Mouse (Mus musculus) heart, postnatal 25 days (tissue): ENCODE measurements around the gene Slc30a7. TPM values are rescaled to one million over a fixed set of nuclear protein-coding genes. Genes with fewer than 3 reads are reported as not detected.

Experiments
- DNase-seq: peaks from one replicate; pipeline ENCODE4 v3.0.0; 2022; ENCODE audit warnings: low spot score
- intact Hi-C: fragments of 180-260 bp; cut with DNase I; formaldehyde crosslinking; loops from one replicate; pipeline ENCODE4 v1.15.1; 2025
- total RNA-seq, 2 experiments: library from RNA; stranded (reverse); gene quantifications; 2 replicates each; pipeline ENCODE4 v1.2.3; 2021

Slc30a7 gene
- 10 to 100 TPM; 14.9 to 18.7 TPM for total RNA-seq

DNA sequence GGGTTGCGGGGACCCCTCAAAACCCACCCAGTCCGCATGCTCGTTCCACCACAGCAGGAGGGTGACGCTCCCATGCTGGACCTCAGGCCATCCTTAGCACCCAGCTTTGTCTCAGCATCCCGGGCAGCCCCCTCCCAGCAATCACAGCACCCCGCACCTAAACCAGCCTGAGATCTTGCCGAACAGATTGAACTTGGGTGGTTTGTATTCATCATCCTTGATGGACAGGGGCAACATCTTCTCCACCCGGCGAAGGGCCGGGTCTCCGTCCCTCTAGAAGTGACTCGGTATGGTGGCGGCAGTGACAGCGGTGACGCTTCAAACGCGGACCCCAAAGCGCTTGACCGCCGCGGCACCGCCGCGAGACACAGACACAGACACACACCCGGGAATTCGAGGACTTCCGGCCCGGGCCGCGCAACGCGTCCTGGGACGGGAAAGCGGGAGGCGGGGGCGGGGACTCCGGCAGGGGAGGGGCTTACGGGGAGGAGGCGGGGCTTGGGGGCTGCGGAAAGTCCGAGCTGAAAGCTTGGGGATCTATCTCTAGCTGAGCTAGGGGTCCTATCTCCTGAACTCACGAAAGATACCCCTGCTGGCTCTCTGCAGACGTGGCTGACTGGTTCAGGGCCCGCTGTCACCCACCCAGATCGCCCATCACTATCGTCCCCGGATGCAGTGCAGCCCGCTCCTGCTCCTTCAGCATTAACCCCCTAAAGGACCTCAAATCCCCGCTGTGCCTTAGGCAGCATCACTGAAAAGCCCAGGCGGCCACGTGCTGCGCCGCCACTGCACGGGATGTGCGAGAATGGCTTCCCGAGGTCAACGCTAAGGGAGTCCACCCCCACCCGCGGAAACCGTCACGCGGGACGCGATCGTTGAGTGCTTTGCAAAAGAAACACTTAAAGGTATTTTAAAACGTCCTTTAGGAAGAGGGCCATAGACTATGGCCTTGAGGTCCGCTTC lies at the start of gene Slc30a7, which contains the start of gene Extl2:
Gene Slc30a7 (minus strand): TSS at position 429 of the 963 bp plus-strand sequence.
Gene Extl2 (plus strand): TSS at position 485 of the 963 bp plus-strand sequence.
- peak; percentile 71 for DNase-seq
- intact Hi-C loops, result loop anchor here (5.0 to 10.0 kb wide), 2 partner anchors 415 to 588 kb away; partner anchors contain the start of genes Cdc14a and Sass6

DNA sequence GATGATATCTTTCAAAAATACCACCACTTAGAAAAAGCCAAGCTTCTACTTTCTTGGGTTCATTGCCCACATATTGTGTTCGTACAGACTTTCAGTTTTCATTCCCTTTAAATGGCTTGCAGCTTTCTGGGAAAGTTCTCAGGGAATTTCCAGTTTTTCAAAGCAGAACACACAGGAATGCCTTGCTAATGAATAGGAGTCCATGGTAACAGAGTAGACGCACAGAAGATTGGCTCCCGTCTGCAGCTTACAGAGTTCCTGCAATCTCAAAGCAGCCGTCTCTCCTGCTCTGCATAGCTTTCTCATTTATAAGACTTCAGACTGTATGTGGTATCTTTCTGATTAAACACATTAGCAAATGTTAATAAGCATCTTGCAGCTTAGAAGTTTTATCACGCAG lies 39.8 kb upstream of the Slc30a7 start:
- intact Hi-C loops, result no loop called here

DNA sequence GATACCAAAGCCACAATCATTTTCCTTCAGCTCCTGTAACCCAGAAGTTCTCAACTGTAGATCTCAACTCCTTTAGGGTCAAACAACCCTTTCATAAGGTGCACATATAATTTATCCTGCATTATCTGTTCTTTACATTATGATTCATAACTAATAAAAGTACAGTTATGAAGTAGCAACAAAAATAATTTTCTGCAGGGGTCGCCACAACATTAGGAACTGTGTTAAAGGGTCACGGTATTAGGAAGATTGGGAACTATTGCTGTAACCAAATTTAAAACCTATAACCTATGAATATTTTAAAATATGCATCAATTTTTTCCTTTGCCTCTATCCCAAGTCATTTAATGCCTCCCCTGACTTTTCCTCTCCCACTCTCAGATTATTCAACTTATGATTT lies 38.8 kb upstream of the Slc30a7 start:
- intact Hi-C loops, result no loop called here
- DNase-seq, result no peak

More for the DNA sequence above, 39.8 kb upstream of the Slc30a7 start:
- no peak for DNase-seq

DNA sequence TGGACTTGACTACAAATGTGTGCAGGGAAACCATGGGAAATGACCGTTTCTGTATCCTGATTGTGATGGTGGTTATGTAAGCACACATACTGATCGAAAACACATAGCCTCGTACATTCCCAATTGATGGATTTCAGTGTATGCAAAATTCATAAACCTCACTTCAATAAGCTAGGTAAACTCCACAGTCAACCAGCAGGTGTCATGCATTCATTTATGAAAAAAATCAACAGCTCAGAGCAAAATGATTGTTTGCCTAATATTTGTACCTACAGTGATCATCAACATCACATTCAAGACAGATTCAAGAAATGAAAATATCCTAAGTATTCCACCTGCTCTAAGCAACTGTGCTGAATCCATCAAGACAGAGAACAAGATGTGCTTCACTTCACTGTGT lies 33.6 kb upstream of the Slc30a7 start:
- no peak for DNase-seq
- intact Hi-C loops, result no loop called here

DNA sequence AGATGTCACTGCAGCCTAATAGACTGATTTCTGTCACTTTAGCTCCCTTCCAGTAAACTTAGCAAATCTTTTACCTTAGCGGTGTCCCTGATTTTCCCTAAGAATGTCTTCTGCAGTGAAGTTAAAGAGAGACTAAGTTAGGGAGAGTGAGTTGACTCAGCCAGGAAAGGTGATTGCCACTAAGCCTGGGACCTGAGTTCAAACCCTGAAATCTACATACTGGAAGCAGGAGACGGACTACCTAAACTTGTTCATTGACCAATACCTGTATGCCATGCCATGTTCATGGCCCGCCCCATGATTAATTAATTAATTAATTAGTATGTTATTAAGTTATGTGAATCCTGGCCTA lies 26.6 kb upstream of the Slc30a7 start:
- intact Hi-C loops, result loop anchor here (1.0 to 10.0 kb wide), 3 partner anchors 293 to 721 kb away; no protein-coding TSS in a partner anchor
- no peak for DNase-seq

DNA sequence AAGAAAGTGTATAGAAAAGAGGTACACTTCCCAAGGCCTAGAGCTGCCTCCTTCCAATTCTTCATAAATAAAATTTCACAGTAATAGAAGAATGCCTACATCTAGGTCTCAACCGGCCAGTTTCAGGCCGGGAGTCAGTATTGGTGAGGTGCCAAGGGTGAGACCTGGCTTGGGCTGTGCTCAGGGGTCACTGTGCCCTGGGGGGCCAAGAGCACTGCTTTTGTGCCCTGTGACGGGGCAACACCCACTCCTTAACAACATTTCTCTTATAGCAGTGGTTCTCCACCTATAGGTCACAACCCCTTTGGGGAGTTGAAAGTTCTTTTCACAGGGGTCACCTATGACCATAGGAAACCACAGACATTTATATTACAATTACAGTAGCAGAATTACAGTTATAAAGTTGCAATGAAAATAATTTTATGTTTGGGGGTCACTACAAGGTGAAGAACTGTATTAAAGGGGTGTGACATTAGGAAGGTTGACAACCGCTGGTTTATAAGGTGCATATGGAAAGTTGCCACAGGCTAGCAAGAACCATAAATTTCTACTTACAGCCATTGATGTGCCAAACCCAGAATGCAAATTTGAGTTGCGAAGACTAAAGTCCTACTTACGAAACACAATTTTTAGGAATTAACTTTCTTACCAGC lies 26.1 kb upstream of the Slc30a7 start:
- intact Hi-C loops, result loop anchor here (5.0 to 10.0 kb wide), 2 partner anchors 464 to 721 kb away; no protein-coding TSS in a partner anchor
- DNase-seq, result no peak

DNA sequence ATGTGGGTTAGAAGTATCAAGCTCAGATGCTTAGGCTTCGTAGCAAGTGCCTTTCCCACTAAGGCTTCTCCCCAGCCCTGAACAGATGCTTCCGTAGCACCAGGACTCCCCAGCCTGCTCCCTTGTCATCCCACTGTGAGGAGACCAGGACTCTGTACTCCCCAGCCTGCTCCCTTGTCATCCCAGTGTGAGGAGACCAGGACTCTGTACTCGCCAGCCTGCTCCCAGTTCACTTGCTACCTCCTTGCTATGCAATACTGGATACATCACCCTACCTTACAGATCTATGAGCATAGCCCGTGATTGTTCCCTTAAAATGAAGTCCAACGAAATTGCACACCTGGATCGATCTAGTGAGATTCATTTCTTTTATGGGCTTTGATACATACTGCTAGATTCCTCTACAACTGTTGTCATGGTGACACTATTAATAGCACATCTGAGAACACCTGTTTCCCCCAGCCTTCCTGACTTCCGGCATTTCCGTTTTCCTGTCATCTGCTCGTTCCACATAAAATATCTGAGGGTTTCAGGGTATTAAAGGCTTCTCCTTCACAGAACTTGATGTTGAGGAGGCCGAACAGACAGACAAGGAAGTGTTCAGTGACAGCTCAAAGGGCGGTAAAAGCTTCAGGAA lies 23.1 kb upstream of the Slc30a7 start:
- DNase-seq, result no peak
- intact Hi-C loops, result loop anchor here (5.0 to 10.0 kb wide), 2 partner anchors 467 to 725 kb away; no protein-coding TSS in a partner anchor

DNA sequence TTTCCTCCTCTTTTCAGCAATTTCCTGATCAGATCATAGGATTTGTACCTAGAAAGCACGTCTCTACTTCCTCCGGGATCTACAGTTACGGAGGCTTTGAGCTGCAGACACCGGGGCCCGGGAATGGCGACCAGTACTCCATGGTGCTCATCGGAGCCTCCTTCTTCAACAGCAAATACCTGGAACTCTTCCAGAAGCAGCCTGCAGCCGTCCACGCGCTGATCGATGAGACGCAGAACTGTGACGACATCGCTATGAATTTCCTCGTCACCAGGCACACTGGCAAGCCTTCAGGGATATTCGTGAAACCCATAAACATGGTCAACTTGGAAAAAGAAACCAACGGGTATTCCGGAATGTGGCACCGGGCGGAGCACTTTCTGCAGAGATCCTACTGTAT lies 19.8 kb upstream of the Slc30a7 start:
- intact Hi-C loops, result no loop called here
- no peak for DNase-seq

DNA sequence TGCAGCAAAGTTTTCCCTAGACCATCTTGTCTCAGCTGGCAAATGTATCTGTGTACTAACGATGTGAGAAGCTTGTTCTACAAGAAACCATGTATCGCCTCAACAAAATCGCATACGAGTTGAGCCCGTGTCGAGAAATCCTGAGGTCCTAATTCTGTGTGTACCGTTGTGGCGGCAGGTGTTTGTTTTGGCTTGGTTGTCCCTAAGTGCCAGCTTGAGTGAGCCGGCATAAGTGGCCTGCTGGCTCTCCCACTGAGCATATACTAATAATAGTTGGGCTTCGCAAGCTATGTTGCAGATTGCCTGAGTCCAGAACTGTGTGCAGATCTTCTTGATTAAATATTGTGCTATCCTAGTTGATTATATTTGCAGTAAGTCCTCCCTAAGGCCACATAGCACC lies 18.5 kb upstream of the Slc30a7 start:
- intact Hi-C loops, result no loop called here
- DNase-seq, result no peak

DNA sequence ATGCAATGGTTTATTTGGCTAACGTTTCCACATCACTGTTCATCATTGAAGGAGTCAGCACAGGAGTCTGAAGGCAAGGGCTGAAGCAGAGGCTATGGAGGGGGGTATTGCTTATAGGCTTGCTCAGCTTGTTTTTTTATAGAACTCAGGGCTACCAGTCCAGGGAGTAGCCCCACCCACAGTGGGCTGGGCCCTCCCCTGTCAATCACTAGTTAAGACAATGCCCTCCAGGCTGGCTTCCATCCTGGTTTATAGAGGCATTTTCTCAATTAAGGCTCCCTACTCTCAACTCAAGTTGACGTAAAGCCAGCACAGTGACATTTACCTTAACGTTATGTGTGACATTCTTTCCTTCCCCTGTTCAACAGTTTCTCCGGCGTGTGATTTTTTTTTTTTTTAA lies 17.5 kb upstream of the Slc30a7 start:
- intact Hi-C loops, result no loop called here
- no peak for DNase-seq

DNA sequence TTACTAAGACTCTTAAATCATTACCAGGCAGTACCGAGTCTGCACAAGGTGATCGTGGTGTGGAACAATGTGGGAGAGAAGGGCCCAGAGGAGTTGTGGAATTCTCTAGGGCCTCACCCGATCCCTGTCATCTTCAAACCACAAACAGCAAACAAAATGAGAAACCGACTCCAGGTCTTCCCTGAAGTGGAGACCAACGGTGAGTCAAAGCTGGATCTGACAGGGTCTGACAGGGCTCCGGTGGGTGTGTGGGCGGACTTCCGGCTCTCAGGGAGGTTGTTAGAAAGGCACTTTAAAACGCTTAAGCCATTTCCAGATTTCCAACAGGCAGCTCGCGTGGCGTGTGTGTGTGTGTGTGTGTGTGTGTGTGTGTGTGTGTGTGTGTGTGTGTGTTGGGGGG lies 17.0 kb upstream of the Slc30a7 start:
- intact Hi-C loops, result no loop called here

DNA sequence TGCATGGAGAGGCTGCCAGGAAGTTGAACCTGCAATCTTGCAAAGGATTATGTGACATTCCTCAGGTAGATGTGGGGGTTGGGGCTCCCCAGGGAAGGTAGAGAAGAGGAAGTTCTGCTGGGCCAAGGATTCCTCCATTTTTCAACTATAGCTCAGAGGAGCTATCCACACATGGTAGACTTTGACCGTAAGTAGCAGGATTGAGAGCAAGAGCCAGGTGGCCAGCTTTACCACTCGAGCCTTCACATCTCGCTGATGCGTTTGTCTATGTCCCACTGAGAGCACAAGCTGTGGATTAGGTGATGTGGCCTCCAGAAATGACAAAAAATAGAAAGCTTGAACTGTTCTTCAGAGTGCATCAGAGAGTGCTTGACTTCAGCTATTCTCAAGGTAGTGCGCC lies 11.9 kb upstream of the Slc30a7 start:
- no peak for DNase-seq
- intact Hi-C loops, result no loop called here

More for the DNA sequence above, 17.0 kb upstream of the Slc30a7 start:
- DNase-seq, result no peak

DNA sequence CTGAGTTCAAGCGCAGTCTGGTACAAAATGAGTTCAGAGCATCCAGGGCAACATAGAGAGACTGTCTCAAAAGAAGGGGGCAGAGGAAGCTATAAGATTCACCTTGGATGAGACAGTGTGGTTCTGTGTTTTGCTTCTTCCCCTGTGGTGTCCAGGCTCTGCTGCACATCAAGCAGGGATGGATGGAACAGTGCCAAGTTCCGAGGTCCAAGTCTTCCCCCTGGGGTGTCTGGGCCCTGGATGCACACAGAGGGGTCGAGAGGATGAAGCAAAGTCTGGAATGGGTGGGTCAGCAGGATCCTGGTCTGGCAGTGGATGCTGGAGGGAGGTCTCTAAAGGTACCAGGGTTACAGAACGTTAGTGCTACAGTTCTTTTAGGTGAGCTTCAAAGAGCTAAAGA lies 11.4 kb upstream of the Slc30a7 start:
- DNase-seq, result no peak
- intact Hi-C loops, result no loop called here

DNA sequence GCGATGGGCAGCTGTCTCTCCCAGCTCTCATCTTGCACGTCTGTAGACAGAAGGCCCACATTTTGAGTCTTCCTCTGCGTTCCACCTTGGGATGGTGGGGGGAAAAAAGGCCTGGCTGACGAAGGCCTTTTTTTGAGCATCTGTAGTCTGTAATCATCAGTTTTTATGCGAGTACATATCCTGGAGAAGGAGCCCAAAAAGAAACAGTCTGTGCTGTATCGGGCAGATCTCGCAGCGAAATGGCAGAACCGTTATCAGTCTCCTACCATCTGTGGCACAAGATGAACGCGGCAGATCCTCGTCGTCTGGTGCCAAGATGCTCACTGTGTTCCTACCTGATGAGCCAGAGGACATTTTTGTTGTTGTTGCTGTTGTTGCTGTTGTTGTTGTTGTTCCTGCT lies 8.9 kb upstream of the Slc30a7 start:
- no peak for DNase-seq
- intact Hi-C loops, result no loop called here

DNA sequence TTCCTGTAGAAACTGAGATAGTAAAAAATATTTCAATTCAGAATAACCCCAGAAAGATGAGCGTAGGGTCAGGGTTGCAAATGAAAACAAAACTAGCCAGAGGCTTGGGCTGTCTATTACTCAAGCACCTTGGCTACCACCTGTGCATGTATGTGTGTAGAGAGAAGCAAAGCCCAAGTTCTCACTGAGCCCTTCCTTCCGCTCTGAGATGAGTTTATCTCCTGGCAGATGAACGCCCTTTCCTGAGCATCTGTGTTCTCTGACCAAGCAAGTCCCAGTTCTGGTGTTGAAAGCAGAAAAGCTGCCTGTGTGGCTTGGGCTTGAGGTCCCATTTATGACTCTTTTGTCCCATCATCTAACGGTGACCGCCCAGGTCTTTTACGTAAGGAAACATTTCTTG lies 7.7 kb upstream of the Slc30a7 start:
- intact Hi-C loops, result no loop called here
- DNase-seq, result no peak

DNA sequence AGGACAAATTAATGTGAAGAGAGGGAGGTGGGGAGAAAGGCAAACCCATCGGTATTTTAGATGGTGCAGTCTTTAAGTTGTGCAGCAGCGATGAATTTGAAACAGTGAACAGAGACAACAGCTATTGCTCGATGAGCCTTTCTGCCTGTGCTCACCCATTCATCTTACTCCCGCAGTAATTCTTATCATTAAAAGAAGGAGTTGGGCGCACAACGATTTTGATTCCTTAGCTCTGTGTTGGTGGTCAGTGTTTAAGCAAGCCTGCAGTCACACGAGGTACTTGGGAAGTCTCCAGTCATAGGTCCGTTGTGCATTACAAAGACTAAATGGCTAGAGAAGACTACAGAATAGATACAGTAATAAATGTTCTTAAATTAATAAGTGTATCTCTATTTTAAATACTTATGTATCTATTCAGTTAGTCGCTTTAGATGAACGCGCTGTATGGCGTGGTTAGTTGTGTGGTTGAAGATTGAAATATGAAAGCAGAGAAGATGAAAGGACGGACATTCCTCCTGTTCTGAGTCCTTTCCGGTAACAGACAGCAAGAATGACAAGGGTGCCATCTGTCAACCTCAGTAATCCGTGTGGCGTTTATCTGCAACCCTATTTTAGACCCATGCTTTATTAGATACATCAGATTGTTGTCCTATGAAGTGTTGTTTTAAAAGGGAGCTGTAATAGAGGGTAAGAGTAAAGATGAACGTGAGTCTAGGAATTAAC lies 2.6 kb upstream of the Slc30a7 start:
- intact Hi-C loops, result loop anchor here (5.0 to 10.0 kb wide), 2 partner anchors 413 to 585 kb away; partner anchors contain the start of genes Cdc14a and Sass6
- DNase-seq, result no peak

DNA sequence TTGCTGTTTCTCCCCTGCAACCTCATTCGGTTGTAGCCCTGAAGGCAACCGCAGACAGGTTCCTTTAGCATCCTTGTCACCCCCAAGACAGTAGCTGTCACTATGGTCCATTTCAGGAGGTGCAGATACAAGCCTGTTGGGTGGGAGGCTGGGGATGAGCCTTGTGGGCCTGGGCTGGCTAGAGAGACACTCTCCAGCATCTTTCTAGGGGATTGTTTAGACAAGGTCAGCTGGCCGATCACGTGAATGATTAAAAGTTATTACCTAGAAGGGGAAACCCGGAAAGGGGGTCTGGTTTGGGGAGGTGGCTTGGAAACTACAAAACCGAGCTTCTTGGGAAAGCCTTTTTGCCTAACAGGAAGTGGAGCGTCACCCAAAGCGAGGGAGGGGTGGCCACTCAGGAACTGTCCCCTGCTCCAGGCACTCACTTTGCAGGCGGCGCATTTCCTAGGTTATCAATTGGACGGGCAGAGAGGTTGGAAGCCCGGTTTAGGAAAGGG lies 785 bp upstream of the Slc30a7 start:
- intact Hi-C loops, result loop anchor here (5.0 to 10.0 kb wide), 2 partner anchors 414 to 587 kb away; partner anchors contain the start of genes Cdc14a and Sass6
- peak; percentile 57 for DNase-seq

DNA sequence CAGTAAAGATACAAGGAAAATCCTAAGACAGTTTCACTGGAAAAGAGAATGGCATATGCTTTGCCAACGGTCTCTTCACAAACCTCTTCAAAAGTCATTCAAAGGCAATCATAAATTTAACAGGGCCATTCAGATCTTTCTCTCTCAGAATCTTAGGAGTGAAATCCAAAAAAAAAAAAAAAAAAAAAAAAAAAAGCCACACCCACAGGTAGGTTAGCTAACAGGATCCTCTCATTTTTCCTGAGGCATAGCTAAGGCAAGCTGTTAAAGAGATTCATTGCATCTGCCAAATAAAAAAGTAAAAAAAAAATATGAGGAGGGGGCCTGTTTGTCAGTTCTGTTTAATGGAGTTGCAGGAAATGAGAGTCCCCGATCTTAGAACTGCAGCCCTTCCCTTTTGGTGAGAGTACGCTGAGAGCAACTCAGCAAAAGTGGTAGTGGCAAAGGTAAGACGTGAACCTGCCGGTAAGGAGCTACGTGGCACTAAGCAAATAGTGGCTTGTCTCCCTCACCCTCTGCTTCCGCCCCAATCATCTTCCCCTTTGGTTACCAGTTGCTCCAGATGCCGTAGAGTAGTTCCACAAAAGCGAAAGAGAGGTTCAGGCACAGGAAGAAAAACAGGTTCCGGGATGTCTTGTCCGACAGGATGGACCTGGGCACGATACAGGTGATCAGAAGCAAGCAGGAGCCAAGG lies 775 bp downstream of the Slc30a7 start:
- no peak for DNase-seq
- intact Hi-C loops, result loop anchor here (5.0 to 10.0 kb wide), 2 partner anchors 416 to 588 kb away; partner anchors contain the start of genes Cdc14a and Sass6

DNA sequence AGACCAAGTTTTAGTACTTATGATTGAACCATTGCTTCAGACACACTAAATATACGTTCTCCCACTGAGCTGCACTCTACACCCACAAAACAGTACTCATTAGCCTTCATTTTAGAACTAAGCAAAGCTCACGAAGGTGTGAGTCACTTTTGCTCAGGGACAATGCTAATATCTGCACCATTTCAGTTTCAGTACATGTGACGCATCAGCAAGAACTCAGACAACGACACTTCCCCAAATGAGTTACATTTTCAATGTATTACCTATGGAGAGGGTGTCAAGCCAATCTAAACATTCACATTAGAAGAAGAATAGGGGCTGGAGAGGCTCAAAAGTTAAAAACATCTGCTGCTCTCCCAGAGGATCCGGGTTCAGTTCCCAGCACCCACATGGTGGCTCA lies 10.3 kb downstream of the Slc30a7 start:
- intact Hi-C loops, result no loop called here
- DNase-seq, result no peak
